ENCODE assay signal across 20 mouse cellular contexts in genomic region chr17:46275034-46275433, GRCm38 (mm10). TPM values are rescaled to one million over a fixed set of nuclear protein-coding genes. Genes with fewer than 3 reads are reported as not detected.
"Had no signal": no experiment of that assay in that cellular context is flagged by ENCODE, and none has a peak within 500 bp of the region (broad histone marks: within the 10 kb centered on the region; RNA-seq: fewer than 3 reads in every experiment).

No protein-coding gene starts in this region.

- H3K9me3 ChIP-seq: kidney, embryonic 15.5 days; limb, embryonic 12.5 days; limb, embryonic 15.5 days; midbrain, embryonic 12.5 days had no signal

- ATAC-seq: liver, postnatal 0 days; midbrain, embryonic 16.5 days had no signal

- H3K4me3 ChIP-seq: kidney, embryonic 15.5 days; limb, embryonic 12.5 days; limb, embryonic 15.5 days; midbrain, embryonic 12.5 days had no signal

- H3K27ac ChIP-seq: kidney, embryonic 15.5 days; limb, embryonic 12.5 days; liver, embryonic 14.5 days; midbrain, embryonic 12.5 days had no signal

- H3K4me1 ChIP-seq: midbrain, embryonic 12.5 days had no signal

- DNase-seq: kidney, adult 8-10 months; kidney, postnatal 10 days; kidney, postnatal 36 days; left cerebral cortex, postnatal 4 days; liver, postnatal 0 days; lung, embryonic 14.5 days; lung, postnatal 10 days; lung, postnatal 4 days; thymus, adult 18-20 months; thymus, postnatal 36 days had no signal

- H3K4me2 ChIP-seq: kidney, embryonic 15.5 days; limb, embryonic 12.5 days; limb, embryonic 15.5 days; liver, embryonic 11.5 days; lung, embryonic 14.5 days; midbrain, embryonic 12.5 days had no signal

- H3K9ac ChIP-seq: kidney, embryonic 15.5 days; limb, embryonic 12.5 days; limb, embryonic 15.5 days; liver, embryonic 14.5 days; liver, postnatal 0 days; lung, embryonic 14.5 days; midbrain, embryonic 12.5 days had no signal

- H3K27me3 ChIP-seq: kidney, embryonic 15.5 days; limb, embryonic 12.5 days; limb, embryonic 15.5 days; midbrain, embryonic 12.5 days had no signal

RNA-seq across cellular contexts. Expression of gene Lrrc73, which starts 21.7 kb away (rescaled TPM):
- total RNA-seq: monocyte, adult 5-6 weeks had no signal
- polyA plus RNA-seq: liver, postnatal 0 days had no signal

RNA-seq across cellular contexts. Expression of gene Dlk2, which starts 22.2 kb away (rescaled TPM):
- total RNA-seq: megakaryocyte progenitor cell, adult 5-6 weeks; megakaryocyte-erythroid progenitor cell, adult 5-6 weeks; monocyte, adult 5-6 weeks had no signal
- polyA plus RNA-seq: liver, postnatal 0 days had no signal
